Mouse (Mus musculus) lung, adult 2 months (tissue): ENCODE data around the gene 4930519P11Rik.

Experiments used
- CTCF ChIP-seq: fragments of 200-500 bp; IDR thresholded peaks from 2 replicates; pipeline ENCODE4 v1.5.1; 2011; ENCODE audit warnings: mild to moderate bottlenecking, low read length, control low read depth; ENCODE audit not compliant: insufficient read depth
- POLR2A ChIP-seq: fragments of 200-500 bp; IDR thresholded peaks from 2 replicates; pipeline ENCODE4 v1.6.1; 2011; ENCODE audit warnings: low read depth, mild to moderate bottlenecking, control low read depth, low read length, borderline replicate concordance; ENCODE audit errors: extremely low read depth

DNA sequence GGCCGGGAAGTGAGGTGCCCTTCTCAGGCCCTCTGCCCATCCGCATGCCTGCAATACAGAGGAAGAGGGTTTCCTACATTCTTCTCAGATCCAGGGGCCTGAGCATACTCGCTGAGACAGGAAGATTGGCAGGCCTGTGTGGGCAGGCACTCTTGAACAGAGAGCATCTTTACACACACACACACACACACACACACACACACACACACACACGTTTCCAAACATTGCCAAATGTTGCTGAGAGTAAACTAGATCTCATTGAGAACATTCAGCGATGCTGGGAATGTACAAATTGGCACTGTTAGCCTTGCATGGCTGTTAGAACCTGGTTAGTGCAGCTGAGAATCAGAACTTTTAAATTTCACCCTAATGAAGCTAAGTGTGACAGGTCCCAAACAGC, 17.3 kb upstream of the 4930519P11Rik start:
- TF ChIP-seq POLR2A (no peak), CTCF (no peak)
